Mouse (Mus musculus) kidney, adult 8-10 months (tissue): ENCODE results near the gene Fgfr2.

Experiments used
- DNase-seq, 2 experiments: peaks; one replicate each; pipeline ENCODE4 v3.0.0; 2022

The Fgfr2 gene

GRCm38 (mm10) chr7:132711579-132711978, 411.6 kb downstream of the Fgfr2 start:
- DNase-seq: no peak

- DNase-seq: peak in 1 of 2 experiments; percentile 56
These were observed 418.0 kb downstream of the Fgfr2 start for GRCm38 (mm10) chr7:132705130-132705529.

GRCm38 (mm10) chr7:132704310-132704875, 418.8 kb downstream of the Fgfr2 start:
- DNase-seq: no peak

- DNase-seq: no peak
These were observed 419.4 kb downstream of the Fgfr2 start for GRCm38 (mm10) chr7:132703515-132704309.

GRCm38 (mm10) chr7:132702492-132703070, 420.6 kb downstream of the Fgfr2 start:
- no peak for DNase-seq

- no peak for DNase-seq
These were observed 421.1 kb downstream of the Fgfr2 start for GRCm38 (mm10) chr7:132702024-132702423.

- DNase-seq: no peak
These were observed 421.7 kb downstream of the Fgfr2 start for GRCm38 (mm10) chr7:132701412-132701811.

- DNase-seq: no peak
These were observed 423.0 kb downstream of the Fgfr2 start for GRCm38 (mm10) chr7:132700107-132700506.

- no peak for DNase-seq
These were observed 423.5 kb downstream of the Fgfr2 start for GRCm38 (mm10) chr7:132699639-132700038.

GRCm38 (mm10) chr7:132699165-132699564, 424.0 kb downstream of the Fgfr2 start:
- DNase-seq: no peak

- no peak for DNase-seq
These were observed 424.4 kb downstream of the Fgfr2 start for GRCm38 (mm10) chr7:132698737-132699136.

- no peak for DNase-seq
These were observed 425.8 kb downstream of the Fgfr2 start for GRCm38 (mm10) chr7:132697258-132697796.

- DNase-seq: peak; percentile 68 to 85
These were observed 429.6 kb downstream of the Fgfr2 start for GRCm38 (mm10) chr7:132693561-132693960.

GRCm38 (mm10) chr7:132692719-132693118, 430.4 kb downstream of the Fgfr2 start:
- DNase-seq: peak; percentile 62 to 74

GRCm38 (mm10) chr7:132690716-132691472, 432.3 kb downstream of the Fgfr2 start:
- DNase-seq: no peak

GRCm38 (mm10) chr7:132689722-132690121, 433.4 kb downstream of the Fgfr2 start:
- no peak for DNase-seq

- DNase-seq: no peak
These were observed 434.4 kb downstream of the Fgfr2 start for GRCm38 (mm10) chr7:132688721-132689120.

- no peak for DNase-seq
These were observed 435.3 kb downstream of the Fgfr2 start for GRCm38 (mm10) chr7:132687897-132688296.

GRCm38 (mm10) chr7:132686515-132686914, 436.6 kb downstream of the Fgfr2 start:
- DNase-seq: no peak

GRCm38 (mm10) chr7:132683923-132684322, 439.2 kb downstream of the Fgfr2 start:
- DNase-seq: no peak

- no peak for DNase-seq
These were observed 440.2 kb downstream of the Fgfr2 start for GRCm38 (mm10) chr7:132682901-132683300.

GRCm38 (mm10) chr7:132682336-132682735, 440.8 kb downstream of the Fgfr2 start:
- no peak for DNase-seq

- DNase-seq: no peak
These were observed 441.3 kb downstream of the Fgfr2 start for GRCm38 (mm10) chr7:132681831-132682230.
